Mouse (Mus musculus) adrenal gland, postnatal 10 days (tissue): ENCODE data around the gene Kctd18. TPM values are rescaled to one million over a fixed set of nuclear protein-coding genes. Genes with fewer than 3 reads are reported as not detected.
"Not testable (repeated sequence)": the region's sequence is repeated elsewhere in the genome, so short reads cannot be mapped to it uniquely, and the experiment has no call there.

Source experiments
- DNase-seq: peaks from one replicate; pipeline ENCODE4 v3.0.0; 2021; ENCODE audit warnings: mixed read lengths
- long read RNA-seq, 2 experiments: library from polyadenylated mRNA; stranded (forward); transcript quantifications; one replicate each; pipeline ENCODE4 v2.0.0; 2021
- total RNA-seq, 2 experiments: library from RNA; stranded (reverse); gene quantifications; 2 replicates each; pipeline ENCODE4 v1.2.3; 2021

Gene Kctd18
- 10 to 100 TPM; 14.4 to 15.8 TPM for total RNA-seq
- long read RNA-seq, experiment 1, transcript Kctd18-202 (7 exons, 2,512 nt), result major isoform, 6 of 14 reads
- long read RNA-seq, experiment 1, partial matches to known transcripts, result 1 of 14 reads
- long read RNA-seq, experiment 1, other reads (novel, unspliced or antisense), result 6 of 14 reads
- long read RNA-seq, experiment 2, partial matches to known transcripts, result 1 of 8 reads
- long read RNA-seq, experiment 2, other reads (novel, unspliced or antisense), result 2 of 8 reads

DNA sequence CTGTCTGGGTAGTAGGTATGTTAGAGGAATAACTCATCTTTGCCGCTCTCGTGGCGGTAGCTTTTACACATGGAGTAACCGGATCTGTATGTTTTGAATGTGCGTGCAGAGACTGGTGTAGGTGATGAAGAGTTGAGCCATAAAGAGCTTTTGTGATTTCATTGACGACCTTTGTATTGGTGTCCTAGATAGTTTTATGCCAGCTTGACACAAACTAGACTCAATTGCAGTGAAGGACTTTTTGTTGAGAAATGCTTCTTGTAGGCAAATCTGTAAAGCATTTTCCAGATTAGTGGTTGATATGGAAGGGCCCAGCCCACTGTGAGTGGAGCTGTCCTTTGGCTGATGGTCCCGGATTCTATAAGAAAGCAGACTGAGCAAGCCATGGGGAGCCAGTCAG lies at the start of gene Kctd18:
Gene Kctd18 (minus strand): TSS at position 101 of the 400 bp plus-strand sequence.
- DNase-seq, result no peak

DNA sequence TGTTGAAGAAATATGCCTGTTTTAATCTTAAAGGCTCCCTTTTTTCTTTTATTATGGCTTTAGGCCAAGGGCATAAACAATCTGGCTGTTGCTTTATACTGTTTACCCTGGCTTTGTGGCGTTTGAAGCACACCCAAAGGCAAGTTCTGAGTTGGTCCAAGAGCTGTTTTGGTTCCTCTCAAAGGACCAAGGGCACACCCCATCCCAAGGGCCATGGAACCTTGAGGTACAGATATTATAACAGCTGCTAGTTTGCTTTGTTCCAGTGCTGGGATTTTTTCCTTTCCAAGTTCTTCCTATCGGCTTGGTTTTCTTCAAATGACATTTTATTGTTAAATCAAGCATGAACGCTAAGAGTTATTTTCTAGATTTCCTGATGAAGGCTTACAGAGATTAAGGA lies 46.9 kb upstream of the Kctd18 start:
- DNase-seq, result peak; percentile 7

DNA sequence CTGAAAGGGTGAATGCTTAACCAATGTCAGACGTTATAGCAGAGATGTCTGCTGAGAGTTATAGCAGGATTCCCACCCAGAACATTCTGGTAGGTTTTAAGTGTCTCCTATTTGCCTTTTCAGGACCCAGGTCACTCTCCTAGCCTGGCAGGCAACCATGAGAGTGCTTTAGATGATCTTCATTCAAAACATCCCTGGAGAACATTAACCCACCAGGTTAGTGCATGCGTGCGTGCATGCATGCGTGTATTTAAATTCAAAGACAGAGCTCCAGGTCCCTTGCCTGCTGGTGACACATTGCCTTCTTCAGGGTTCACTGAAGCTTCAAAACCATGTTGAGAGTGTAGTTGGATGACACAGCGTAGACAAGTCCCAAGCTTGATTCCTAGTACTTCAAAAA lies 46.4 kb upstream of the Kctd18 start:
- no peak for DNase-seq

DNA sequence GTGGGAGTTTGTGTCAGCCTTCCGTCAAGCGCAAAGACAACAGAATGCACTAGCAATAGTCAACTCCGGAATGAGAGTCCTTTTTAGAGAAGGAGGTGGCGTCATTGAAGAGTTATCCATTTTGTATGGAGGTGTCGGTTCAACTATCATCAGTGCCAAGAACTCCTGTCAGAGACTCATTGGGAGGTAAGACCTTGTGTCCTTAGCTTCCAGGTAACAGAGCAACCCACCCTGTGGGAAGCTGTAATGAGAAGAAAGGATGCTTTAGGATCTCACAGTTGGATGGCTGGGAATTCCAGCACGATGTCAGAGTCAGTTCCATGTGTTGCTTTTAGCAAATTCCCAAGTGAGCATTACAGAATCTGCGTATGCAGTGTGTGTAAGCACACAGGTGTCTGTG lies 43.4 kb upstream of the Kctd18 start:
- DNase-seq, result no peak

GRCm38 (mm10) chr1:58058846-58059245 lies 40.1 kb upstream of the Kctd18 start:
- DNase-seq, result no peak

DNA sequence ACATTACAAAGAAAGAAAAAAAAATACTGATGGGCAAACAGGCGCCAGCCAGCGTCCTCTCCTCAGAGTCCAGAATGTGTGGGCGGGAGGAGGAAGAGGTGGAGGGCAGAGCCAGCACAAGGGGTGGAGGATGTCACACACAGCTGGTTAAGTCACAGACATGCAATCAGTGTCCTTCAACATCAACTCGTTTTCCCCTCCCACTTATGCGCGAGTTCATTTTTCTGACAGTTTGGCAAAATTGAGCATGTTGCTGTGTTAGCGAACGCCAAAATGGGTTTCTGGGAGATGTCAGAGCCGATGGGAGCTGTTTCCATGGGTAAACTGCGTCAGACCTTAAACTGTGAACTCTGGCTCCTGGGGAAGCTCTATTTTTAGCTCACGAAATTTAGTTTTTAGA lies 38.2 kb upstream of the Kctd18 start:
- peak; percentile 13 for DNase-seq

DNA sequence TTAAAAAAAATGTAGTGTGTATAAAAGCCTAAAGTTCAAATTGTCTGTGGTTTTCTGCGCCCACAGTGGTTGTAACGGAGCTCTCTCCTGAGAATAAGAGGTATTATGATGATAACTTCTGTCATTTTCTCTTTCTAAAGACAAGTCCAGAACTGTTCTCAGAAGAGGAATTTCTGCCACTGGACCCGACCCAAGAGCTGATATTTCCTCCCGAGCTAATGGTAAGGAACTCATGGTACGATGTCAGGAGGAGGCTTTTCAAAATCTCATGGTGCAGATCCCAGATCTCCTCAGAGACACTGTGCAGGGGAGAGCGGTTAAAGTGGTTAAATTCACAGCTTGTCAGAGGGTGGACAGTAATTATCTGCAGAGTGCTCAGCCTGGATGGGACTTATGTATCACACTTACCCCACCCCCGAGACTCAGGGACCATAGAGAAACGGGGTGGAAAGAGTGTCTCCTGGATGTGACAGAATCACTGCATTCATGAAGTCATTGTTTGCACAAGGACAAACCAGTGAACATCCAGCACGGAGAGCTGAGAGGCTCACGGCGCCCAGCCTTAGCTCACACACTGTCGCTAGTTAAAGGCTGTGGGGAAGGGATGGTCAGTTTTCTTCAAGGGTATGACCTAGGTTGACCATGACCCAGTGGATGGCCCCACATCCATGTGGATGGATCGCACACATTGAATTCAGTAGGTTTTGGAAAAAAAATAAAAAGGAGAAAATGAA lies 37.5 kb upstream of the Kctd18 start:
- no peak for DNase-seq

DNA sequence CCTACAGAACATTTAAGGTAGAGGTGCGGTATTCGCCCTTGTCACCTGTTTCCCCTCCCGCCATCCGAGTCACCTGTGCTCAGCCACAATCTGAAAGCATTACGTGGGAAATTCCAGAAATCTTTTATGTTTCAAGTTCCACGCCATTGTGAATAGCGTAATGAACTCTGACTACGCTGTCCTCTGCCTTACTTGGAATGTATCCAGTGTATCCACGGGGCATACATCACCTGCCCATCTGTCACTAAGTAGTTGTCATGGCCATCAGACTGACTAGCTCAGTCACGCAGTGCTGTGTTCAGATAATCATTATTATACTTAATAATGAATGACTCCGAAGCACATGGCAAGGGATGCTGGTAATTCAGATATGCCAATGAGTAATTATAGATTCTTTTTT lies 36.8 kb upstream of the Kctd18 start:
- no peak for DNase-seq

DNA sequence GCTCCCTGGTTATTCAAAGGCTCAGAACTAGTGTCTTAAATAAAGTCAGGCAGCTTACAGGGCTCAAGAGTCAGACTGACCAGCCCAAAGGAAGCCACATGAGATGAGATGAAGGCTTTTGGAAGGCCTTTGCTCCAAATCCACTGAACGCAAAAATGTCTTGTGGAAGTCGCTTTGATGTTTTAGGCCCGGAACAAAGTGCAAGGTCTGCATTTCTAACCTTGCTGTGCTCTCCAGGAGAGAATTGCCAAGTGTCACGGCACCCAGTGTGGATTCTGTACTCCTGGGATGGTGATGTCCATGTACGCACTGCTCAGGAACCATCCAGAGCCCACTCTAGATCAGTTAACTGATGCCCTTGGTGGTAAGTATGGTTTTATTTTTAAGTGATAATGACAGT lies 30.4 kb upstream of the Kctd18 start:
- no peak for DNase-seq

- DNase-seq, result no peak
Measured at GRCm38 (mm10) chr1:58046721-58047290, 28.1 kb upstream of the Kctd18 start.

DNA sequence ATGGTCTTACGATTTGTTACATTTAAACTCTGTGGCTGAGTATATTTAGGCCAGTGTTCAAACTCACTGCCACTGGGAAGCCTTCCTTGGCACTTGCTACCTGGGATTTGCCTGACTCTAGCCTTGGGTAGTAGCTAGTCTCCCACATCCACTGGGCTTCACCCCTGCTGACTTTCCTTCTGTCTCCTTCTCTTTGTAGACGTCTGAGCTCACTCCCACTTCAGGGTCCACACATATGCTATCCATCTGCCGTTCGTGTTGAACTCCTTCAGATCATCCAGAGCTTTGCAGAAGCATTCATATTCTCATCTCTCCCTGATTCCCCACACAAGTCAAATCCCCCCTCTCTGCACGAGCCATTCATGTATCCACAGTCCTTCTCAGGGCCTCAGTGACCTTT lies 26.8 kb upstream of the Kctd18 start:
- DNase-seq, result no peak

DNA sequence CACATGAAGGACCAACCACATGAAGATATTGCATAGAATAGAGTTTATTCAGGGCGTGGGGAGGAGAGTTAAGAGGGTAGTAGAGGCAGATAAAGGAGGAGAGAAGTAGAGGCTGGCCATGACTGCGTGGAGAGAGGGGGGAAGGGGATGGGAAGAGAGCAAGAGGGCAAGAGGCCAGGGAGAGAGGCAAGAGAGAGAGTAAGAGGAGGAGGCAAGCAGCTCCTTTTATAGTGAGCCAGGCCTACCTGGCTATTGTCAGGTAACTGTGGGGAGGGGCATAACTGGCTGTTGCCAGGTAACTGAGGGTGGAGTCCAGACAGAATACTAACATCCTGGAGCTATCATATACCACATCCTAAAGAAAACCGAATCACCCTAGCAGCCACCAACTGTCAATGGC lies 26.3 kb upstream of the Kctd18 start:
- DNase-seq, result no peak

DNA sequence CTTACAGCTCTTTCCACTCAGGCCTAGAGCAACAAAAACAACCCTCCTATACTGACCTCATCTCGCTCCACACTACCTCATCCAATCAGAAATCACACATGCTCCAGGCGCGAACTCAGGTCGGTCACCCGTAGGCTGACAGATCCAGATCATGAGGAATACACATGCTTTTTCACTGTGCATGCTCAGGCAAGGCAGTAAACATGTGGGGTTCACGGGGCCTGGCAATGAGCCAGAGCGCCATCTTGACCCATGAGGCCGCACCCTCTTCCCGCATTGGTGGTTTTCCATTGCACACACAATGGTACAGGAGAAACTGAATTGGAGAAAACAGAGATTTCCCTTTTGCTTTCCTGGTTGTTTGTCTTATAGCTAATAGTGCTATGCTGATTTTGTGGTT lies 18.6 kb upstream of the Kctd18 start:
- DNase-seq, result not testable (repeated sequence)

GRCm38 (mm10) chr1:58031160-58031769 lies 12.5 kb upstream of the Kctd18 start:
- peak; percentile 74 for DNase-seq

- DNase-seq, result peak; percentile 84
Measured at GRCm38 (mm10) chr1:58030156-58030871, 11.6 kb upstream of the Kctd18 start.

- peak; percentile 79 for DNase-seq
Measured at GRCm38 (mm10) chr1:58029636-58030117, 10.9 kb upstream of the Kctd18 start, which contains the start of gene Aox1. TSS of gene Aox1 (plus strand) at chr1:58029931.

- no peak for DNase-seq
Measured at GRCm38 (mm10) chr1:58027707-58028106, 9.0 kb upstream of the Kctd18 start.

- DNase-seq, result not testable (repeated sequence)
Measured at GRCm38 (mm10) chr1:58006388-58006787, 12.4 kb downstream of the Kctd18 start.

GRCm38 (mm10) chr1:57998146-57998545 lies 20.6 kb downstream of the Kctd18 start:
- peak; percentile 48 for DNase-seq

DNA sequence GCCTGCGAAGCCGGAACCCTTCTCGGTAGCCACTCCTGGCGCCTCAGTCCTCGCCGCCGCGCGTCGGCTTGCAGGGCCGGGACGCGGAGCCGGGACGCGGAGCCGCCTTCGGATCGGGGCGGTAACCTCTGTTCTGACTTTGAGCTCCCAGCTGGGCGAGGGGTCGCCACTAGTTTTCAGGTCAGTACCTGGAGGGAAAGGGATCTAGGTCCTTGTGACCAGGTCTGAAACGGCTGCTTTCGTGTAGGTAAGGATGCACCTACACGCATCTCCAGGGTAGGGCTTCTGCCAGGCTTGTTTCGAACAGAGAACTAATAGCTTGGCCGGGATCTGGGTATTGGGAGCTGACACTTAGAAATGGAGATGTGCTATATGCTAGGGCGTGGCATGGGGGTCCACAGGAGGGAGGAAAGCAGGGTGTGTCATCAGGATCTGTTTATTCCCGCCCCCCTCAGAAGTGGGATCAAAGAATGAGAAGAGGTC lies 22.6 kb downstream of the Kctd18 start:
- DNase-seq, result no peak

DNA sequence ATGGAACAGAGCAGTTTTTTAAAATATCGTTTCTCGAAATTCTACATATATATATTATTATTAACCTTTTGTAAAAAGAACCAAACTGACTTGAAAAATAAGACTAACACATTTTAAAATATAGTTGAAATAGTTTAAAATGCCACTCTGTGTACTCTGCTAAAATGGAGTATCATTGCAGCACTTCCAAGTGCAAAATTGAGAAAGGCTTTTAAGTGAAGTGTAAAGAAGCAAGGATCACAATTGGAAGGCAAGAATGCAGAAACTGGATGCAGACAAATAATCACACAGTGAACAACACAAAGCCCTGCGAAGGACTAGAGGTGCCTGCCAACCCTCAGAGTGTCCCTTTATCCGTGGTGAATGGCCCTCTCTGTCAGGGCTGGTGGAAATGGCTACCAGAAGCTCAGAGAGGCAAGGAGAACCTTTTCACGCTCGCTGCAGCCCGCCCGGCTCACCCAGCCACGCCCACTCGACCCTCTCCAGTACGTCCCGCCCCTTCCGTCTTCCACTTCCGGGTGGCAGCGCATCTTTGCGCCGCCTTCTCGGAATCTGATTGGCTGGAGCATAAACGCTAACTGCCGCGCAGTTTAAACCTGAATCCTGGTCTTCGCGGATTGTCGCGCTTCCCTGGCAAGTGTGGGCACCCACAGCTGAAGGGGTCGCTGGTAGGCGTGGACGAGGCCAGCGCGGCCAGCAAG lies 23.2 kb downstream of the Kctd18 start, which contains the start of gene Sgo2a:
Gene Sgo2a (plus strand): TSS at position 540 of the 701 bp plus-strand sequence.
- peak; percentile 94 for DNase-seq
